Mouse (Mus musculus): ENCODE measurements around the gene Poldip2.

GRCm38 (mm10) chr11:78557241-78557640, 45.2 kb downstream of the Poldip2 start:
- TF ChIP-seq POLR2A (IDR thresholded peaks at IDR 0.05; ENCODE audit: insufficient read depth, low read depth, low read length) (no peak), CTCF (IDR thresholded peaks at IDR 0.05; ENCODE audit: insufficient read depth, low read depth, low read length) (no peak)

Data from olfactory bulb, adult 2 months (tissue).